Mouse (Mus musculus) right cerebral cortex, postnatal 36 days (tissue): ENCODE data around the gene Dcaf6.
A peak's percentile ranks its signal among the peaks of the same experiment; 100 is the strongest.

Experiments used
- DNase-seq, 2 experiments: peaks; one replicate each; pipeline ENCODE4 v3.0.0; 2022; ENCODE audit warnings: low spot score in 2 of 2, mixed read lengths in 1 of 2

The Dcaf6 gene

DNA sequence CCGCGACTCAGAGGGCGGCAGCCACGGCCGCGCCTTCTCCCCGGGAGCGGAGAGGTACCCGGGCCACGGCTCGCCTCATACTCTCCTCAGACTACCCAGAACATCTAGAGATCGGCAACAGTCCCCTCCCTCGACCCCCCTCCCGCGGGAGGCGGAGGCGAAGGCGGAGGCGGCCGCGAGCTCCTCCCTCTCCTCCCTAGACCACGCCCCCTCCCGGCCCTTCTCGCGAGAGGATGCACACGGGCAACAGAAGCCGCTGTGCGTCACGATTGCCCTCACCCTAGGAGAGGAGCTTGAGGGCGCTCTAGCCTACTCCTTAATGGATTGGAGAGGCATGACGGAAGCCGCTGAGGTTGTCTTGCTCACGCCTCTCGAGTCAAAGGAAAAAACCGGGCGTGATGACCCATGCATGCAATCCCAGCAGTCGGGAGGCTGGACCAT lies at the start of gene Dcaf6, which contains the start of gene Mpc2:
TSS of gene Dcaf6 (minus strand) at position 116 of the 441 bp plus-strand sequence.
TSS of gene Mpc2 (plus strand) at position 278 of the 441 bp plus-strand sequence.
- DNase-seq = peak; percentile 99

DNA sequence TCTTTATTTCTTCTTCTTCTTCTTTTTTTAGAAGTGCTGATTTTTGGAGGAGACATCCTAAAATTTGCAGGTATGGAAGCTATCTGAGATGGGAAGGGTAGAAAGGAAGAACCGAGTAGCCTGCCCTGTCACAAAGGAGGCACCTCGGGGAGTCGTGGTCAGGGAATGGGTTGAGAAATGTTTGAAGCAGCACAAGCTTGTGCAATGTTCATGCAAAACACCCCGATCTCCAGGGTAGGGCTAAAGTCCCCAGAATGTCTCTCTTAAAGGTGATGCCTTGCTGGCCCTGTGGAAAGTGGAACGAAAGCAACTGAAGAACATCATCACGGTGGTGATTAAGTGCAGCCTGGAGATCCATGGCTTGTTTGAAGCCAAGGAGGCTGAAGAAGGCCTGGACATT lies 46.0 kb upstream of the Dcaf6 start:
- DNase-seq = no peak

DNA sequence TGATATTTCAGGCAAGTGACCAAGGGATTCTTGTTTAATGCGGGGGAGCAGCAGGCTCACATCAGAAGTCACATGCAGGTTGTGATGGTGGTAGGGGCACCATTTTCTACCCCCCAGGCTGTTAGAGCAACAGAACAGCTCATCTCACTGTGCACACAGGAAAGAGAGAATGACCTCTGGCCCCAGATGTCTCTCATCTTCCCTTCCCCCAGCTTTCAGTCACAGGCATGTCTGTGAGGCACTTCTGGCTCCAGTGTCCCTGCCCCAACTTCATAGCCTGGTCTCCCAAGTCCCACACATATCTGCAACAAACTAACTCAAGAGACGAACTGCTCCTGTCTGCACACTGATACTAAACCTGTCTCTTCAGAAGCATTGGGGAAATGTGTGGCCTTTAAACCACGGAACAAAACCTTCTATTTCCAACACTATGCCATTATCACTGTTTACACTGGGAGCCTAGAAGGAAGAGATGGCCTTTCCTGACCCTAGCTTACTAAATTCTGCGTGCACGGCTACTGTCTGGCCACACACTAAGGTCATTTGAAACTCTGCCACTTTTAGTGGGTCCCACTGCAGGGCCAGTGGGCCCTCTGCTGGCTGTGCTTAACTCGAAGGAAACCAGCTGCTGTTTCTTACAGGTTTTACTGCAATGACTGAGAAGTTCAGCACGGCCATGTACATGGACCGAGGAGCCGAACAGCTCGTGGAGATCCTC lies 43.2 kb upstream of the Dcaf6 start:
- DNase-seq = no peak

DNA sequence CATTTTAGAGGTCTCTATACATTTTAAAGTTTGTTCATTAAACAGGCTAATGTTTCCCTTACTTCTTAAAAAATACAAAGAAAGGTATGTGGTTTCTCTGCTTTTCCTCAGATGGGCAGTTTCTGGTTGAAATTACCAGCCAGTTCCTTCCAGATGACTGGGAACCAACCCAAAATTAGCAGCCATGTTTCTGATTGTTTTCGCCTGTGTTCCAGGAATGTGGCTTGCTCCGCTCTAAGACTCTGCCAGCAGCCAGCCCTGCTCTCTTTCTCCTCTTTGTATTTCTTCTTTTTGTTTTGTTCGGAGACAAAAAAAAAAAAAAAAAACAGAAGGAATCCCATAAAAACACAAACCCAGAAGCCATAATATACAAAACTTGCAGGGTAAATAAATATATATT lies 38.6 kb upstream of the Dcaf6 start:
- DNase-seq = no peak

DNA sequence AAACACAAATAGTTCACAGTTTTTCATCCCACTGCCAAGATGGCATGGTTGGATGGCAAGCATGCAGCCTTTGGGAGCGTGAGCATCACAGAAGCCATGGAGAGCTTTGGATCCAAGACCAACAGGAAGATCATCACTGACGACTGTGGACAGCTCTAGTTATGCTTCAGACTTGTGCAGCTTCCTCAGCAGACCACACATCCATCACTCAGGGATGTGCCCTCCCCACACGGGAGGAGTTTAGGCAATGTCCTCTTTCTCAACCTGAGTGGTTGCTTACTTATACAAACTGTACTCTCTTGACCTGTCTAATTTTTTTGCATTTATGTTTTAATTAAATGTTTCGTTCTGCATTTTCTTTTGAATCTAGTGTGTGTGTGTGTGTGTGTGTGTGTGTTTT lies 28.9 kb upstream of the Dcaf6 start:
- no peak for DNase-seq

DNA sequence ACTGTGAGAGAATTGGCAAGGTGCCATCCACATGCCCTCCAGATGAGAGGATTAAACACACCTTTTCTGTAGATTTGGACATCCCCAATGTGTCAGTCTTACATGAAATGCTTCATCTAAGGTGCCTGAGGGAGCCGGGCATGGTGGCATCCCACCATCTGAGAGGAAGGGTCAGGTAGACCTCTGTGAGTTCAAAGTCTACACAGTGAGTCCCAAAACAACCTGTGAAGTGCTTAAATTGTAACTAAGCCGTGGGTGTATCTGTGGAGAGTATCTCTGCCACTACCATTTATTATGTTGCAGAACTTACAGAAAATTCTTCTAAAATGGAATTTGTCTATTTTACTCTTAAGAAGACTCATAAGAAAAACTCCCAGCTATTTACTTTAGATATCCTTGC lies 25.8 kb upstream of the Dcaf6 start:
- no peak for DNase-seq

DNA sequence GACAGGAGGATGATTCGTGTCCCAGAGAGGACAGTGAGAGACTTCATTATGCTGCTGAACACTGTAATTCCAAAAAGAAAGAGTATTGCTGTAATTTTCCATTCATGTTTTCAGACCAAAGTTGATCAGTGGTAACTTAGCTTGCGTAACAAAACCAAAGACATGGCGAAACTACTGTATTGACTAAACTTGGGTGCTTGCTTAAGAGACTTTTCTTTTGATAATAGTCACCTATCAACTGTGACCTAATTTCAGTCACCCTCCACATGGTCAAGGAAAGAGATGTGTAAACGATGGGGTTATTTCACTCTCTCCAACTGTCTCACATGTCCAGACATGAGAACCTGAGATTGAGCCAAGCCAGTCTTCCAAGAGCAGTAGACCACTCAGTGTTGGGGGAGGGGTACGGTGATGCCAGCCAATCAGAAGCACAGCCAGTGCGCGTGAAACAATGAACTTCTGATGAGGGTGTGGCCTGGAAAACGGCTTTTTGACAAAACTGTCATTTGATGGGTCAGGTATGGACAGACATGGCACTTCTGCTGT lies 24.5 kb upstream of the Dcaf6 start, which contains the start of gene Adcy10:
TSS of gene Adcy10 (plus strand) at position 496 of the 546 bp plus-strand sequence.
- no peak for DNase-seq

DNA sequence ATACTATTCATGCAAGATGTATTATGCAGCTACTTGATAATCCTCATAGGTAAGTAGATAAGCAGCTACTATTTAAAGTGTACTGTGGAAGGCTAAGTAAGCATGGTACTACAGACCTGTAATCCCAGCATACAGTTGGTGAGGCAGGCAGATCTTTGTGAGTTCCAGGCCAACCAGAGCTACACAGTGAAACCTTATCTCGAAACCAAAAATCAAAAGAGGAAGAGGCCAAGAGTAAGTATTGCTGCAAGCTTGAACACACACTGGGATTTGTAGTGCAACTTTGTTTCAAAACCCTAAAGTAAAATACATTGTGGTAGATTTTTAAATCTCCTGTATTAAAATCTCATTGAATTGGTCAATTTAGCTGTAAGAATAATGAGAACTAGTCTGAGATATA lies 11.2 kb upstream of the Dcaf6 start:
- no peak for DNase-seq

DNA sequence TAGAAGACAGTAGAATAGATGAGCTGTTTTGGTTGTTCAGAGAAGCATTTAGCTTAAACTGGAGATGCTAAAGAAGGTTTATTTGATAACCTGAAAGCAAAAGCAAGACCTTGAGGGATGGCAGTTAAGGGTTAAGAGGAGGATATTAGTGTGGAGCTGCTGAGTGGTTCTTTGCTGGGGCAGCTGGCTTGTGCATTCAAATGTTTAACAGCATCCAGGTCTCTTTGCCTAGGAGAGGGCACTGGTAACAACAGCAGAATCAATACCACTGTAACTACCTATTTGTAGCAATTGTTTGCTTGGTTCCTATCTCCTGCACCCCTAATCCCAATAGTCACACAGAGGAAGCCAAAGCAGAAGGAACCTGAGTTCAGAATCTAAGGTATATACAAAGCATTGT lies 9.4 kb upstream of the Dcaf6 start:
- no peak for DNase-seq

DNA sequence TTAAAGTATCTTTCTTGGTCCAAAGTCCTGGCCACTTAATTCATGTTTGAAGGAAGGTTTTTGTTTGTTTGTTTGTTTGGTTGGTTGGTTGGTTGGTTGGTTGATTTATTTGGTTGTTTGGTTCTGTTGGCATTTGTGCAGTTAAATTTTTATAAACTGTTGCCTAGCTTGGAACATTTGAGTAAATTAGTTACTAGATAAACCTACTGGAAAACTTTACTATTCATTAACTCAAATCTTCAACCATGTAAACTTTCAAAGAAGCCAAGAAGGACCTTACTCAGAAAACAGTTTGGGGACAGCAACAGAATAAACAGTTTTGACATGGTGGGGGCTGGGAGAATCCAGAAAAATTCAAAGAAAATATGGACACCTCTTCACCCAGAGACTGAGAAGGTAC lies 8.7 kb upstream of the Dcaf6 start:
- DNase-seq = no peak

DNA sequence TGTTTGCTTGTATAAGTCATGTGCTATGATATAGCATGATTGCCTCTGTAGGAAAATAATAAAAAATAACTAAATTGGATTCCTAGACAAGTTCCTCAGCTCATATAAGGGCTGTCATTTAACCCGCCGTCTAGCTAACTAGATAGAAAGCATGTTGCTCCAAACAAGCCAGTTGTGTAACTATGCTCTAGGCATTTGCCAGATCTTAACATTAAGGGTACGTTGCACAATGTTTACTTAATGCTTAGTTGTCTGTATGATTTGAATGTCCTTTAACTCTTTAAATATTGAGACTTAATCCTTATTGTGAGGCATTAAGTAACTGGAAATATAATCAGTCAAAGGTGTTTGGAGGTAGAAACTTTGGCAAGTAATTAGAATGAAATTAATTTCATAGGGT lies 4.3 kb upstream of the Dcaf6 start:
- no peak for DNase-seq

DNA sequence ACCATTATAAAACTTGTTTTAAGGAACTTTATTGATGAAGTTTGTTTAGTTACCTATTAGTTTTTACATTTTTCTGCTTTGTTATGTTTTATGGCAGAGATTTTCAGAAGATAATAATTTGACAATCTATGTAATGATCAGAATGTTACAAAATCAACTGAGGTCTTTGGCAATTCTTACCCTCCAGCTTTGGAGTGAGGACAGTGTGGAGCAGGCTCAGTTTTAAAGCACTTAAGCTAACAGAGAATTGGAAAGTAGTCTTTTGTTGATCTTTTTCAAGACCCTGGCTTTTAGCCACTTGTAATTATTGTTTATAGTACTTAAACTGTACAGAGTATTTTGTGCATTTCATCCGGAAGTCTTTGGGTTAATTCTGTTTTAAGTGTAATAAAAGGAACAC lies 2.6 kb upstream of the Dcaf6 start:
- no peak for DNase-seq

DNA sequence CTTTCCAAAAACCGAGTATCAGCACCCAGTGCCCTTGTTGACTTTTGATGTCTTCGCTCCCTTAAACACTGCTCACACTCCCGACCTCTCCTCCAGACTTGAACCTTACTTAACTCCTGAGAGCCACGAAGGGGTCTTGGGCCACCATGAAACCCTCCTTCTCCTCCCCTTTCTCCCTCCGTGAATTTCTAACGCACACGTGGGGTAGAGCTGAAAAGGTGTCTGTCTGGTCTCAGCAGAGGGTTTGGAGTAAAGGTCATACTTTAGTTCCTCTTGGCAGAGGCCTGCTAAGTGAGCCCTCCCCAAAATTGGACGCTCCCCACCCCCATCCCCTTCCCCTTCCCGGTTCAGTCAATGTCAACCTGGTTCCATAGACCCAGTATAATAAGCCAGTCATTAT lies 1.4 kb upstream of the Dcaf6 start:
- DNase-seq = no peak

DNA sequence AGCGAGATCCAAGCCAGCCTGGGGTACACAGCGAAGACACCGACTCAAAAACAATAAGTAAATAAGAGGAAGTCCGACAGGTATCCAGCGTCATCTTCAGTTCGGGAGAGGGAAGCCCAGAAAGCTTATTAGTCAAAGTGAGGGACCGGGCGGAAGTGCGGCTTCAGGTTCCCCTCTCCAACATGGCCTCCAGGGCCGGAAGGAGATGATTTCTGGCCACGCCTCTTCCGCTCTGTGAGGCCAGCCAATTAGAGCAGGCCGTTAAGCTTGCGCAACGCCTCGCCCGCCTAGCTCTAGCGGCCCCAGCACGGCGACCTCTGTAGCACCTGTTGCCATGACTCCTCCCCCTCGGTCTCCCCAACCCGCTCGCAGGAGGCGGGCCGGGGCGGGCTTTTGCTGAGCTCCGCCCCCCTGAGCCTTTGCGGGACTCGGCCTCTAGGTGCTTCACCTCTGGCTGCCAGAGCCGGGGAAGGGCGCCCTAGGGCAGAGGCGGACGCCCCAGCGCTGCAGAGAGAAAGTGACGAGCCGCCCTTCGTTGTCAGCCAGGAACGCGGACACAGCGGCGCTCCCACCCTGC lies 614 bp upstream of the Dcaf6 start:
- peak; percentile 99 to 100 for DNase-seq

DNA sequence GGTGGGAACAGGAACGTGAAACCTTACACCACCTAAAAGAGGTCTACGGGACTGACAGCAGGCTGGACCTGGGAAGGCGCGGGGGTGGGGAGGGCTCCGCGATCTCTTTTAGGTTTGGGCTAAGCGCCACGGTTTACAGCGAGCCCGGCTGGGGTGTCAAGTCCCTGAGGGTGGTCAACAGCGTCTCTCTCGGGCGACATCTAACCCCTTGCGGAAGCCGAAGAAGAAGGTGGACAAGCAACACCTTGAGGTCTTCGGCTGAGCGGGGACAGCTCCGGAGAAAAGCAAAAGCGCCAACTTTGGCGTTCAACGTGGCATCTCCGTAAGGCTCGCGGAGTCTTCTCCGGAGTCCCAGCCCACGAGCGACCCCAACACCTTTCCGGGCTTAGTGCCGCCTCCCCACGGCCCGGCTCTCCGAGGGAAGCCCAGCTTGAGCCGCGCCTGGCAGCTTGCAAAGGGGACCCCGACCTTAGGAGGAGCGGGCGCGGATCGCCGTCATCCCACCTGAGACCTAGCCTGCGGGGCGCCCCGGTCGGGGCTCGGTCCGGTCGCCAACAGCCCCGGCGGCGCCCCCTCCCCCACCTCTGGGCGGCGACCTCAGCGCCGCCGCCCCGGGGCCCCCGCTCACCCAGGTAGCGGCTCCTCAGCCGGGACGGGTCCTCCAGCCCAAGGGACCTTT lies 633 bp downstream of the Dcaf6 start:
- DNase-seq = peak; percentile 26 to 40

DNA sequence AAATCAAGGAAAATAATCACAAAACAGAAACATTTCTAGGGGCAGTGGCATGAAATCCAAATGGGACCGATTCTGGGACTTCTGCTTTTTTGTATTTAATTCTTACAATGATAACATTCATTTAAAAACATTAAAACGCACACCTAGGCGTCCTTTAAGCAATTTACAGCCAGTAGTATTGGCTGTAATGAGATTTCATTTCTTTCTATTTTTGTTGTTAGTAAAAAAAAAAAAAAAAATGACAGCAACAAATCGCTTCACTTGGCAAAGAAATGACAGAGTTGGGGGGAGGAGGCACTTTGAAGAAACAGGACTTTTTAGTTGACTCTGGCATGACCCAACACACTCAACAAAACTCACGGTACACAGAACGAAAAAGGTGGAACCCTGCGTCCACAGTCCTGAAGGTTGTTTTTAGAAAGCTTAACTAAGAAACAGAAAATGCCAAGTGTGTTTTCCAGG lies 1.2 kb downstream of the Dcaf6 start:
- no peak for DNase-seq

DNA sequence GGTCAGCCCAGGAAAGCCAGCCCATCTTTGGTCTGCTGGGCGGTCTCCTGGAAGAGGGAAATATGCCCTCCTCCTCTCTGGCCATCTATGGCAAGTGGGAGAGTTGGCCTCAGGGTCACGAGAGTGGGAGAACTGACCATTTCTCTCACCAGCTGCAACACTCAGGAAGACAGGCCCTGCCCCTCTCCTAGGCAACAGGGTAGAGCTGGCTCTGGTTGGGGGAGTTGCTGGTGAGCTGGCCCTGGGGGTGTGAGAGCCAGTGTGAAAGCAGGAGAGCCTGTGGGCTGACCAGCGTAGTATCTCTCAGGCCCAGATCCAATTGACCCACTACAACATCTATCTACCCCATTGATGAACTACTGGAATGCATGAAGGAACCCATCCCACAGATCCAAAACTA lies 18.6 kb downstream of the Dcaf6 start:
- DNase-seq = no peak

DNA sequence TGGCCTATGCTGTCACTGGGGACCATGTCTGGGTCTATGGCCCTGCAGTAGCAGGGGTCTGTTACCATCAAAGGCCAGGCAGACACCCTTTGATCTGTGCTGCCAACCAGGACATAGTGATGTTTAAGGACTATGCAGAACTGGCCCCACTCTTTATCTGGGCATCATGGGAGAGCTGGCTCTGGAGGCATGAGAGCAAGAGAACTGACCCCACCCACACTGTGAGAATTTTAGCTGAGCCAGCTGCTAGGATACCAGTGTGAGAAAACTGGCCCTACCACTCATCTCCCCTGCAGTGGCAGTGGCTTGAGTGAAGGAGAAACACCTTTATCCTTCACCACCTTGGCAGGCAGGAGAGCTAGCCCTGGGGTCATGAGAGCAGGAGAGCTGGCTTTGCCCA lies 19.1 kb downstream of the Dcaf6 start:
- DNase-seq = no peak

DNA sequence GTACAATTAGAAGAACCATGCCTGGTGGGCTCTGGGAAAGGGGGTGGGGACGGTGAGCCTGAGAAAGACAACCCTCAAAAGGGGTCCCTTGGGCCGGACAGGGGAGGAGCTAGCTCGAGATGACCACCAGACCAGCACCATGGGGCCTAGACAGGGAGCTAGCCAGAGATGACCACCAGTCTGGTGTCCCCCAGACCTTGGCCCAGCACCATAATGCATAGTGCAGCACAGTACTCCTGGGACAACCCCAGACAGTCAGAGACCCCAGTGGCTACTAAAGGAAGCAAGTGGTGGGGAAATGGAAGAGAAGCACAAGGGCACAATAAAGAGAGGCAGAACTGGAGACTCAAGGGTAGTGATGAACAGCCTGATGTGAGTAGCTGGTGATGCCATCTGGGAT lies 19.5 kb downstream of the Dcaf6 start:
- no peak for DNase-seq

DNA sequence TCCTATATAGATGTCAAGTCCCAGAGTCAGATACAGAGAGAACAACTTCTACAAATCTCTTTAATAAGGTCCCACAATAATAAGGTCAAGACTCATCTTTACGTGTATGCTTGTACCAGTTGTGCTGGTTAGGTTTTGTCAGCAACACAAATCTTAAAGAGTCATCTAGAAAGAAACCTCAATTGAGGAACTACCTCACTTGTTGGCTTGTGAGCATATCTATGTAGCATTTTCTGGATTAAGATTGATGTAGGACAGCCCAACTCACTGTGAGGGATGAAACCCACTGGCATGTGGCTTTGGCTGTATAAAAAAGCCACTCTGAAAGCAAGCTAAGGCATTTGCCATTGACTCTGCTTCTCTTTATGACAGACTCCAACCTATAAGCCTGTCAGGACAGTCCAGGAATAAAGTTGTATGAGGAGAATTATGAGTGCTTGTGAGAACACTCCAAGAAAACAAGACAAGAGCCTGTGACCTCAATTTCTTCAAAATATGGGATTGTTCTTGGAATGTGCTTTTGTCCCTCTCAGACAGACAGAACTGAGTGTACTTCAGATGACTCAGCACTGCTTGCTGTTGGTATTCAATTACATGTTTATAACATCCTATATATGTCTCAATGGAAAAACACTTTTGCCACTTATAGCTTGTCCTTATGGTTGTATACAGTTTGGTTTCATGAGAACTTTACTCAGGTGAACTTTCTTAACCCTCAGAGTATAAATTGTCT lies 21.8 kb downstream of the Dcaf6 start:
- DNase-seq = no peak

DNA sequence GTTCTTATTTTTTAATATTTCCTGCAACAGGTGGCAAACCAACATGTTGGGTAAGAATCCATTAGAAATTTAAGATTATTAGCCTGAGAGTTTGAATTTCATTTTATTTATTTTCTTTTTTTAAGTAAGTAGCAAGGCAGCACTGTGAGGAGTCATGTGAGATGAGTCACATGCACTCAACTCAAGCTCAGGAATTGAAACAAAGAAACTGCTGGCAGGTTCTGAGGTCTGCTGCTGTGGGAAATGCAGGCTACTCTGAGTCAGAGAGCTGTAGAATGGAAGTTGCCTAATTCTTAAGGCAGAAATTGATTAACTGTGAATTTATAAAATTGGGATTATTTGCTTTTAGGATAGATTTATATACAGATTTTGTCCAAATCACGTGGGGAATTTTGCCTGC lies 27.4 kb downstream of the Dcaf6 start:
- no peak for DNase-seq

DNA sequence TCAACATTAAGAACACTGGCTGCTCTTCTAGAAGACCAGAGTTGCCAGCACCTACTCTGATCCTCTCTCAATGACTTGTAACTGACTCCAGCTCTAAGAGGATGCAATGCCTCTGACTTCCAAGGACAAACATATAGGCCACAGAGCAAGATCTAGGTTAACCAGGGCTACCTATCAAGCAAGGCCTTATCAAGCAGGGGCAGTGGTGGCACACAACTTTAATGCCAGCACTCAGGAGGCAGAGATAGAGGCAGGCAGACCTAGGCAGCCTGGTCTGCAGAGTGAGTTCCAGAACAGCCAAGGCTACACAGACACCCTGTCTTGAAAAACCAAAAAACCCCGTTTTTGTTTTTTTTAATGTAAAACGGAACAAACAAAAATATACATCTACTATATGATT lies 34.0 kb downstream of the Dcaf6 start:
- no peak for DNase-seq
